Mouse (Mus musculus) kidney, postnatal 36 days (tissue): ENCODE measurements at regions not wholly inside any gene's neighbourhood (a gene's known extent, or its start where the extent isn't known, plus 50 kb on each side); places are given as distances from the start of the nearest gene placed in this dataset.
A peak's percentile ranks its signal among the peaks of the same experiment; 100 is the strongest.

ENCODE experiments used
- DNase-seq, 2 experiments: peaks; one replicate each; pipeline ENCODE4 v3.0.0; 2021 to 2022; ENCODE audit warnings: mixed read lengths in 2 of 2

- DNase-seq: no peak
Observed at GRCm38 (mm10) chr5:79679051-79679450, 1340.9 kb upstream of the Adgrl3 start.

- no peak for DNase-seq
Observed at GRCm38 (mm10) chr5:79680321-79680720, 1339.6 kb upstream of the Adgrl3 start.

- DNase-seq: no peak
Observed at GRCm38 (mm10) chr5:79706631-79707030, 1313.3 kb upstream of the Adgrl3 start.

- DNase-seq: peak in 1 of 2 experiments; percentile 1
Observed at GRCm38 (mm10) chr5:79734885-79735284, 1285.1 kb upstream of the Adgrl3 start.

GRCm38 (mm10) chr5:79784391-79784790, 1235.5 kb upstream of the Adgrl3 start:
- DNase-seq: no peak

- no peak for DNase-seq
Observed at GRCm38 (mm10) chr5:79826531-79826930, 1193.4 kb upstream of the Adgrl3 start.

- no peak for DNase-seq
Observed at GRCm38 (mm10) chr5:79846456-79846855, 1173.5 kb upstream of the Adgrl3 start.

DNA sequence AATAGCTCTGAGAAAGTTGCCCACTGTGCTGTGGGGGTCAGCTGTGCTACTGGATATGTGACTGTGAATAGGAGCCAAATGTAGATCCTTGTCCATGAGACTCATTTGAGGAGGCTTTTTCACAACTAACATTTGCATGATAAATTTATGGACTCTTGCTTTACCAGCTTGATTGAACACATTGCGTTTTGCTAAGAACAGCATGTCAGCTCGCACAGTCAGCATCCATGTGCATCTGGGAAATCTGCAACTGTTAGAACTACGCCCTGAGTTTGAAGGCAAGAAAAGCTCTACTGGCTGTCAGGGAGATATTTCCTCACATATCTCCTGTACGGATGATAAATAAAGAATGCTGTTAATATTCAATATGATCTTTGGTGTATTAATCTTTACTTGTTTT, 1164.1 kb upstream of the Adgrl3 start:
- DNase-seq: no peak

GRCm38 (mm10) chr5:79900713-79901112, 1119.2 kb upstream of the Adgrl3 start:
- no peak for DNase-seq

GRCm38 (mm10) chr5:79905341-79905740, 1114.6 kb upstream of the Adgrl3 start:
- no peak for DNase-seq
